Mouse (Mus musculus) gastrocnemius, adult 18-20 months (tissue): ENCODE results near the gene Pigz. TPM values are rescaled to one million over a fixed set of nuclear protein-coding genes. Genes with fewer than 3 reads are reported as not detected.

ENCODE experiments used
- microRNA-seq: library from miRNA; unstranded; fragments of <30 nt; microRNA quantifications from one replicate; pipeline ENCODE4 v1.2.0, GENCODE M21; 2021
- total RNA-seq, 2 experiments: library from RNA; stranded (reverse); gene quantifications; 2 replicates each; pipeline ENCODE4 v1.2.3; 2021

Gene Pigz
- total RNA-seq, 2 experiments from 2014 or later: 0.33 to 1.2 TPM

Small RNA genes within 50 kb of the gene (microRNA-seq; reads per million reads assigned to microRNA genes)
- not detected for gene Gm26269

Other genes starting within 250 kb of the Pigz start
- gene Meltf, start 55.0 kb upstream of the Pigz start, total RNA-seq: not detected
- gene 0610012G03Rik, start 14.6 kb downstream of the Pigz start, total RNA-seq: 10 to 100 TPM; 52.7 to 56.6 TPM
- 10 to 100 TPM; 12.4 to 13.6 TPM for gene Ncbp2, start 14.7 kb downstream of the Pigz start, total RNA-seq
- 10 to 100 TPM; 10.8 to 11.9 TPM for gene Senp5, start 69.4 kb downstream of the Pigz start, total RNA-seq
- 10 to 100 TPM; 12.3 to 15.7 TPM for gene Pak2, start 145.5 kb downstream of the Pigz start, total RNA-seq
- gene Pigx, start 165.9 kb downstream of the Pigz start, total RNA-seq: 10 to 100 TPM; 10.5 to 12.7 TPM
- gene Cep19, start 165.9 kb downstream of the Pigz start, total RNA-seq: 10 to 100 TPM in 1 of 2 experiments, 1 to 10 TPM in 1; 9.3 to 10.9 TPM
- gene Nrros, start 231.7 kb downstream of the Pigz start, total RNA-seq: 1 to 10 TPM; 1.3 to 2.1 TPM
- not detected for gene Bex6, start 246.0 kb downstream of the Pigz start, total RNA-seq